Mouse (Mus musculus) stomach, embryonic 16.5 days (tissue): ENCODE results near the gene Basp1. TPM values are rescaled to one million over a fixed set of nuclear protein-coding genes. Genes with fewer than 3 reads are reported as not detected.
"Not testable (repeated sequence)": the region's sequence is repeated elsewhere in the genome, so short reads cannot be mapped to it uniquely, and the experiment has no call there.

Experiments used
- ATAC-seq: fragments of 200-750 bp; cut with Nextera tagmentation; 2 replicates; pipeline ENCODE4 v1.8.0; 2017; ENCODE audit warnings: moderate number of reproducible peaks, moderate TSS enrichment; ENCODE audit not compliant: insufficient read depth, low FRiP score
- H3K27ac ChIP-seq: fragments of 300-500 bp; sonication (generic); 2 replicates; pipeline ENCODE4 v1.5.1; 2014; ENCODE audit warnings: low read length
- H3K27me3 ChIP-seq: fragments of 300-500 bp; sonication (generic); 2 replicates; pipeline ENCODE4 v1.6.1; 2014; ENCODE audit warnings: low read length, control low read depth, mixed read lengths; ENCODE audit not compliant: control insufficient read depth, insufficient read depth
- H3K36me3 ChIP-seq: fragments of 300-500 bp; sonication (generic); 2 replicates; pipeline ENCODE4 v1.6.1; 2014; ENCODE audit warnings: low read length; ENCODE audit not compliant: control insufficient read depth, insufficient read depth
- H3K4me1 ChIP-seq: fragments of 300-500 bp; sonication (generic); 2 replicates; pipeline ENCODE4 v1.6.1; 2014; ENCODE audit warnings: low read length, control low read depth, mixed read lengths; ENCODE audit not compliant: control insufficient read depth, insufficient read depth
- H3K4me2 ChIP-seq: fragments of 300-500 bp; sonication (generic); 2 replicates; pipeline ENCODE4 v1.6.1; 2014; ENCODE audit warnings: low read depth, low read length, mixed read lengths
- H3K4me3 ChIP-seq: fragments of 300-500 bp; sonication (generic); replicated peaks from 2 replicates; pipeline ENCODE4 v1.5.1; 2014; ENCODE audit warnings: mild to moderate bottlenecking, low read length
- H3K9ac ChIP-seq: fragments of 300-500 bp; sonication (generic); 2 replicates; pipeline ENCODE4 v1.6.1; 2014; ENCODE audit warnings: low read length
- H3K9me3 ChIP-seq: fragments of 300-500 bp; sonication (generic); replicated peaks from 2 replicates; pipeline ENCODE4 v1.6.1; 2016; ENCODE audit warnings: low read length, control low read depth; ENCODE audit not compliant: control insufficient read depth
- WGBS: fragments of 180-500 bp; shearing (Covaris S2); extraction: QIAGEN DNeasy Blood & Tissue Kit; methylation state at CpG from one replicate; pipeline ENCODE4 v1.1.7; 2014; 5-methylcytosine and 5-hydroxymethylcytosine counted together
- polyA plus RNA-seq: library from polyadenylated mRNA; unstranded; fragments of >200 nt; fragmentation: Nextera tagmentation; extraction: Ambion mirVana; gene quantifications from 2 replicates; pipeline ENCODE4 v1.2.1, GENCODE M21; 2015

The Basp1 gene
- polyA plus RNA-seq, result 12.3 and 15.8 TPM in 2 replicates

- peak; percentile 57 for ATAC-seq
- peak within 1 kb of the TSS; percentile 88 for H3K27ac ChIP-seq
- no peaks in the 10 kb centered on the region for H3K36me3 ChIP-seq
- H3K9me3 ChIP-seq, result no peaks in the 10 kb centered on the region
- peak within 1 kb of the TSS; percentile 80 for H3K4me3 ChIP-seq
- H3K4me2 ChIP-seq, result peak within 1 kb of the TSS; percentile 86
- H3K9ac ChIP-seq, result peak within 1 kb of the TSS; percentile 84
- no peaks in the 10 kb centered on the region for H3K27me3 ChIP-seq
- under 1% methylated on average over 51 of the region's 60 CpGs for WGBS
- 0 out of 2 replicates have a peak, but pooled peaks cover 3% of the 10 kb centered on the region for H3K4me1 ChIP-seq
These were observed at the start of gene Basp1 for GRCm38 (mm10) chr15:25413378-25413901. Basp1 (minus strand) TSS chr15:25413764.

DNA sequence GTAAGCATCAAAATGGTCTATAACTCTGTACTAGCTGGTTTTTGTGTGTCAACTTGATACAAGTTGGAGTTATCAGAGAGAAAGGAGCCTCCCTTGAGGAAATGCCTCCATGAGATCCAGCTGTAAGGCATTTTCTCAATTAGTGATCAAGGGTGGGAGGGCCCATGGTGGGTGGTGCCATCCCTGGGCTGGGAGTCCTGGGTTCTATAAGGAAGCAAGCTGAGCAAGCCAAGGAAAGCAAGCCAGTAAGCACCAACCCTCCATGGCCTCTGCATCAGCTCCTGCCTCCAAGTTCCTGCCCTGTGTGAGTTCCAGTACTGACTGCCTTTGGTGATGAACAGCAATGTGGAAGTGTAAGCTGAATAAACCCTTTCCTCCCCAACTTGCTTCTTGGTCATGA is 49.5 kb upstream of the Basp1 start:
- H3K4me2 ChIP-seq, H3K27ac ChIP-seq, H3K9me3 ChIP-seq, H3K4me3 ChIP-seq, H3K27me3 ChIP-seq, H3K36me3 ChIP-seq, ATAC-seq, H3K4me1 ChIP-seq, H3K9ac ChIP-seq: not testable (repeated sequence)

DNA sequence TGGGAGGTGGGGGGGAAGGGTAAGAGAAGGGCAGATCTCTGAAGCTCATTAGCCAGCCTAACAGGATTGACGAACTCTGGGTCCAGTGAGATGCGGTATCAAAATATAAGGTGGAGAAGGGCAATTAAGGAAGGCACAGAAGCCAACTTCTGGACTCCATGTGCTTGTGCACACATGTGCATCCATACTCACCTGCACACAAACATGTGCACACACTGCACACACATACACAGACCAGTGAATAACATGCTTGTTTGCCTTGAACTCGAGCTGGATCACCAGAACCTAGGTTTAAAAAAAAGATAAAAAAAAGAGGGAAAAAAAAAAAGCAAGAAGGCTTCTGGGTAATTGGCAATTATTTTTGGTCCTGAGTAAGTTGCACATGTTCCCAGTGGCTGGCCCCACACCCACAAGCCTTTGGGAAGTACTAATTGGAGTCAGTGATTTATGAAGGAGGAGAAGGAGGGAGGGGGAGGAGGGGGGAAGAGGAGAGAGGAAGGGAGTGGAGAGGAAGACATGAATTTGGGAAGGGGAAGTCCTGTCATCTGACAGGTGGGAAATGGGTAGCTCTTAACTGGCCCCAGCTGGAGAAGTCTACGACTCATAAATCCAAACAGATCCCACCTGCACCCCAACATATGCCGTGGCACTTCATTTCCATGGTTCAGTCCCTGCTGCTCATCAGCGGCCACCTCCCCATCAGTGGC is 48.6 kb upstream of the Basp1 start:
- Histone ChIP-seq H3K27ac (no peak overlapping the region), H3K9me3 (no peaks in the 10 kb centered on the region), H3K4me1 (0 out of 2 replicates have a peak, but pooled peaks cover 8% of the 10 kb centered on the region), H3K36me3 (no peaks in the 10 kb centered on the region), H3K4me3 (no peak overlapping the region), H3K27me3 (no peaks in the 10 kb centered on the region), H3K9ac (no peak overlapping the region), H3K4me2 (no peak overlapping the region)
- ATAC-seq, result no peak
- 63% methylated on average over 6 of the region's 6 CpGs for WGBS

DNA sequence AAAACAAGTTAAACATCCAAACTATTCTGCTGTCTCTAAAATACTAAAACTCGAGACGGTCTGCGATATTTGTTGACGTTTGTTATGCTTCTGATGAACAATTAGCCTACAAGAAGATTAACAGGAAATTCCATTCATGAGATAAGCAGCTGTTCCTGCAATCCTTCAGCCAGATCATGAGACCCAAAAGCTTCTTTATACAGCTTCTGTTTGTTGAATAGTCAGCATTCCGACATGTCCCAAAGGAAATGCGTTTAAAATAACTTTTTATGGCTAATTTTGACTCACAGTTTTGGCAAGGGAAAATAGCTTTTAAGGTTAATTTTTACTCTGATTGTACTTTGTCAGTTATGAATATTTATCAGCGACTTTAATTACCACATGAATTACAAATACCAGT is 46.3 kb upstream of the Basp1 start:
- H3K4me1 ChIP-seq, result 0 out of 2 replicates have a peak, but pooled peaks cover 8% of the 10 kb centered on the region
- H3K27me3 ChIP-seq, result no peaks in the 10 kb centered on the region
- ATAC-seq, result no peak
- H3K4me3 ChIP-seq, result no peak overlapping the region
- H3K9ac ChIP-seq, result no peak overlapping the region
- H3K9me3 ChIP-seq, result no peaks in the 10 kb centered on the region
- H3K4me2 ChIP-seq, result peak overlapping the region; percentile 19; the same call in 1 of the 2 replicates
- WGBS, result 20% methylated on average over 7 of the region's 7 CpGs
- no peaks in the 10 kb centered on the region for H3K36me3 ChIP-seq
- peak overlapping the region; percentile 38; the same call in 1 of the 2 replicates for H3K27ac ChIP-seq

GRCm38 (mm10) chr15:25457421-25457820 is 43.9 kb upstream of the Basp1 start:
- 0 out of 2 replicates have a peak, but pooled peaks cover 8% of the 10 kb centered on the region for H3K4me1 ChIP-seq
- 52% methylated on average over 2 of the region's 2 CpGs for WGBS
- no peak overlapping the region for H3K9ac ChIP-seq
- no peaks in the 10 kb centered on the region for H3K27me3 ChIP-seq
- no peaks in the 10 kb centered on the region for H3K36me3 ChIP-seq
- ATAC-seq, result no peak
- H3K9me3 ChIP-seq, result no peaks in the 10 kb centered on the region
- H3K4me3 ChIP-seq, result no peak overlapping the region
- H3K27ac ChIP-seq, result no peak overlapping the region
- no peak overlapping the region for H3K4me2 ChIP-seq

GRCm38 (mm10) chr15:25453538-25453937 is 40.0 kb upstream of the Basp1 start:
- ATAC-seq, result no peak
- no peaks in the 10 kb centered on the region for H3K36me3 ChIP-seq
- H3K4me2 ChIP-seq, result no peak overlapping the region
- no peaks in the 10 kb centered on the region for H3K9me3 ChIP-seq
- WGBS, result 87% methylated on average over 3 of the region's 3 CpGs
- H3K4me1 ChIP-seq, result no peaks in the 10 kb centered on the region
- no peak overlapping the region for H3K9ac ChIP-seq
- H3K27ac ChIP-seq, result no peak overlapping the region
- H3K27me3 ChIP-seq, result no peaks in the 10 kb centered on the region
- no peak overlapping the region for H3K4me3 ChIP-seq

- H3K4me3 ChIP-seq, result no peak overlapping the region
- H3K27me3 ChIP-seq, result no peaks in the 10 kb centered on the region
- H3K36me3 ChIP-seq, result no peaks in the 10 kb centered on the region
- H3K9me3 ChIP-seq, result no peaks in the 10 kb centered on the region
- no peak overlapping the region for H3K9ac ChIP-seq
- ATAC-seq, result no peak
- H3K4me1 ChIP-seq, result 0 out of 2 replicates have a peak, but pooled peaks cover 7% of the 10 kb centered on the region
- WGBS, result 40% methylated on average over 1 of the region's 1 CpGs
- H3K4me2 ChIP-seq, result no peak overlapping the region
- H3K27ac ChIP-seq, result no peak overlapping the region
These were observed 35.8 kb upstream of the Basp1 start for GRCm38 (mm10) chr15:25449348-25449747.

- Histone ChIP-seq H3K4me2 (no peak overlapping the region), H3K9ac (no peak overlapping the region), H3K36me3 (no peaks in the 10 kb centered on the region), H3K9me3 (no peaks in the 10 kb centered on the region), H3K27ac (no peak overlapping the region), H3K4me1 (0 out of 2 replicates have a peak, but pooled peaks cover 7% of the 10 kb centered on the region), H3K4me3 (no peak overlapping the region), H3K27me3 (no peaks in the 10 kb centered on the region)
- no peak for ATAC-seq
- WGBS, result 55% methylated on average over 4 of the region's 4 CpGs
These were observed 35.3 kb upstream of the Basp1 start for GRCm38 (mm10) chr15:25448703-25449340.

DNA sequence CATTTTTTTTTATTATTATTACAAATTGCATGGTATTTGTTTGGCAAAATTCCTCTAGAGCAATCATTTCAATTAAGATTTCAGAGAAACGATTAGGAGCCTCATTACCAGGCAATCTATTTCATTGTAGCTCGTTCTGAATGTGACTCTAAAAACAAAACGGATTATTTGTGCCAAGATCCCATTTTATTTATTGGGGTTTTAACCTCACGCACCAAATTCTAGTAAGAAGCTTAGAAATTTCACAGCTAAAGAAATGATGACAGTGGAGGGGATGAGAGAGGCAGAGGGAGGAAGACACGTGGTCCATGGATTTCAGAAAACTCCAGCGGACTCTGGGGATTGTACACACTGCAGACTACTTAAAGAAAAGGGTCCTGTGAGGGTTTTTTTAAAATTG is 33.6 kb upstream of the Basp1 start:
- H3K9ac ChIP-seq, result no peak overlapping the region
- 68% methylated on average over 6 of the region's 6 CpGs for WGBS
- 0 out of 2 replicates have a peak, but pooled peaks cover 7% of the 10 kb centered on the region for H3K4me1 ChIP-seq
- no peak for ATAC-seq
- H3K4me3 ChIP-seq, result no peak overlapping the region
- no peaks in the 10 kb centered on the region for H3K36me3 ChIP-seq
- no peaks in the 10 kb centered on the region for H3K27me3 ChIP-seq
- H3K27ac ChIP-seq, result no peak overlapping the region
- no peak overlapping the region for H3K4me2 ChIP-seq
- H3K9me3 ChIP-seq, result no peaks in the 10 kb centered on the region
